Mouse (Mus musculus) v-Abl transformed pro-B cells (cell line): ENCODE results near the gene Fxyd5.

ENCODE experiments used
- in situ Hi-C, 2 experiments: fragments of 400-800 bp; cut with MboI; formaldehyde crosslinking; loops; one replicate each; pipeline ENCODE4 v1.15.1; 2025; ENCODE audit not compliant: unreplicated experiment in 2 of 2

The Fxyd5 gene

GRCm38 (mm10) chr7:31042431-31042910, at the start of gene Fxyd5:
TSS of gene Fxyd5 (minus strand) at chr7:31042481.
- in situ Hi-C loops: loop anchor here in 1 of 2 experiments (5.0 kb wide), 1 partner anchor 55 kb away; no protein-coding TSS in a partner anchor

GRCm38 (mm10) chr7:31089721-31090120, 47.4 kb upstream of the Fxyd5 start:
- in situ Hi-C loops: no loop called here

GRCm38 (mm10) chr7:31088206-31088605, 45.9 kb upstream of the Fxyd5 start:
- in situ Hi-C loops: no loop called here

GRCm38 (mm10) chr7:31087262-31087661, 45.0 kb upstream of the Fxyd5 start:
- in situ Hi-C loops: no loop called here

- in situ Hi-C loops: no loop called here
Measured at GRCm38 (mm10) chr7:31086175-31086755, 44.0 kb upstream of the Fxyd5 start.

GRCm38 (mm10) chr7:31085171-31085570, 42.9 kb upstream of the Fxyd5 start:
- in situ Hi-C loops: no loop called here

- in situ Hi-C loops: no loop called here
Measured at GRCm38 (mm10) chr7:31084140-31084539, 41.9 kb upstream of the Fxyd5 start.

- in situ Hi-C loops: no loop called here
Measured at GRCm38 (mm10) chr7:31082831-31083588, 40.7 kb upstream of the Fxyd5 start.

GRCm38 (mm10) chr7:31082106-31082505, 39.8 kb upstream of the Fxyd5 start:
- in situ Hi-C loops: no loop called here

GRCm38 (mm10) chr7:31081106-31081505, 38.8 kb upstream of the Fxyd5 start:
- in situ Hi-C loops: no loop called here

- in situ Hi-C loops: no loop called here
Measured at GRCm38 (mm10) chr7:31080611-31081010, 38.3 kb upstream of the Fxyd5 start.

GRCm38 (mm10) chr7:31079670-31080069, 37.4 kb upstream of the Fxyd5 start:
- in situ Hi-C loops: no loop called here

- in situ Hi-C loops: no loop called here
Measured at GRCm38 (mm10) chr7:31077885-31078445, 35.7 kb upstream of the Fxyd5 start.

GRCm38 (mm10) chr7:31077470-31077869, 35.2 kb upstream of the Fxyd5 start:
- in situ Hi-C loops: no loop called here

GRCm38 (mm10) chr7:31076492-31076891, 34.2 kb upstream of the Fxyd5 start, which contains the start of gene Fxyd3:
TSS of gene Fxyd3 (minus strand) at chr7:31076704.
- in situ Hi-C loops: no loop called here

- in situ Hi-C loops: no loop called here
Measured at GRCm38 (mm10) chr7:31074713-31075069, 32.4 kb upstream of the Fxyd5 start.

- in situ Hi-C loops: no loop called here
Measured at GRCm38 (mm10) chr7:31074061-31074712, 31.9 kb upstream of the Fxyd5 start.

- in situ Hi-C loops: no loop called here
Measured at GRCm38 (mm10) chr7:31073546-31073945, 31.3 kb upstream of the Fxyd5 start.

- in situ Hi-C loops: no loop called here
Measured at GRCm38 (mm10) chr7:31072326-31072725, 30.0 kb upstream of the Fxyd5 start.

GRCm38 (mm10) chr7:31070324-31070723, 28.0 kb upstream of the Fxyd5 start:
- in situ Hi-C loops: no loop called here

GRCm38 (mm10) chr7:31069491-31069890, 27.2 kb upstream of the Fxyd5 start:
- in situ Hi-C loops: no loop called here
